Mouse (Mus musculus) stomach, postnatal 0 days (tissue): Measurements from ENCODE around the gene Lrit2. TPM values are rescaled to one million over a fixed set of nuclear protein-coding genes. Genes with fewer than 3 reads are reported as not detected.

Source experiments
- ATAC-seq: fragments of 200-750 bp; cut with Nextera tagmentation; 2 replicates; pipeline ENCODE4 v1.8.0; 2017; ENCODE audit not compliant: low FRiP score, low TSS enrichment
- DNase-seq: peaks from one replicate; pipeline ENCODE4 v3.0.0-alpha.2; 2016; ENCODE audit warnings: low spot score
- H3K27ac ChIP-seq: fragments of 300-500 bp; sonication (generic); replicated peaks from 2 replicates; pipeline ENCODE4 v1.5.1; 2014; ENCODE audit warnings: mild to moderate bottlenecking, control low read depth
- H3K27me3 ChIP-seq: fragments of 300-500 bp; sonication (generic); 2 replicates; pipeline ENCODE4 v1.6.1; 2014; ENCODE audit warnings: low read length; ENCODE audit not compliant: control insufficient read depth, insufficient read depth
- H3K36me3 ChIP-seq: fragments of 300-500 bp; sonication (generic); 2 replicates; pipeline ENCODE4 v1.6.1; 2014; ENCODE audit warnings: low read length, mixed read lengths; ENCODE audit not compliant: control insufficient read depth, insufficient read depth
- H3K4me1 ChIP-seq: fragments of 300-500 bp; sonication (generic); replicated peaks from 2 replicates; pipeline ENCODE4 v1.6.1; 2014; ENCODE audit warnings: antibody characterized with exemption; ENCODE audit not compliant: control insufficient read depth, insufficient read depth
- H3K4me2 ChIP-seq: fragments of 300-500 bp; sonication (generic); replicated peaks from 2 replicates; pipeline ENCODE4 v1.6.1; 2014; ENCODE audit warnings: low read depth, mild to moderate bottlenecking, control low read depth, moderate library complexity
- H3K4me3 ChIP-seq: fragments of 300-500 bp; sonication (generic); 2 replicates; pipeline ENCODE4 v1.5.1; 2014; ENCODE audit warnings: low read depth, low read length, control low read depth
- H3K9ac ChIP-seq: fragments of 300-500 bp; sonication (generic); 2 replicates; pipeline ENCODE4 v1.6.1; 2014; ENCODE audit warnings: mild to moderate bottlenecking, low read length, control low read depth, mixed read lengths
- H3K9me3 ChIP-seq: fragments of 300-500 bp; sonication (generic); 2 replicates; pipeline ENCODE4 v1.6.1; 2016; ENCODE audit warnings: low read length; ENCODE audit not compliant: control insufficient read depth
- CTCF ChIP-seq: IDR thresholded peaks from 2 replicates; pipeline ENCODE4 v1.5.1; 2016; ENCODE audit warnings: antibody characterized with exemption, low read depth, mild to moderate bottlenecking, moderate library complexity
- EP300 ChIP-seq: optimal IDR thresholded peaks from 2 replicates; pipeline ENCODE3; 2016; ENCODE audit warnings: antibody characterized with exemption
- WGBS: fragments of 180-500 bp; shearing (Covaris S2); extraction: QIAGEN DNeasy Blood & Tissue Kit; methylation state at CpG from one replicate; pipeline ENCODE4 v1.1.7; 2014; 5-methylcytosine and 5-hydroxymethylcytosine counted together
- polyA plus RNA-seq: library from polyadenylated mRNA; unstranded; fragments of >200 nt; fragmentation: Nextera tagmentation; extraction: Ambion mirVana; gene quantifications from 2 replicates; pipeline ENCODE4 v1.2.1, GENCODE M21; 2015

Lrit2 gene
- polyA plus RNA-seq, 1 experiment from 2014 or later: not detected

DNA sequence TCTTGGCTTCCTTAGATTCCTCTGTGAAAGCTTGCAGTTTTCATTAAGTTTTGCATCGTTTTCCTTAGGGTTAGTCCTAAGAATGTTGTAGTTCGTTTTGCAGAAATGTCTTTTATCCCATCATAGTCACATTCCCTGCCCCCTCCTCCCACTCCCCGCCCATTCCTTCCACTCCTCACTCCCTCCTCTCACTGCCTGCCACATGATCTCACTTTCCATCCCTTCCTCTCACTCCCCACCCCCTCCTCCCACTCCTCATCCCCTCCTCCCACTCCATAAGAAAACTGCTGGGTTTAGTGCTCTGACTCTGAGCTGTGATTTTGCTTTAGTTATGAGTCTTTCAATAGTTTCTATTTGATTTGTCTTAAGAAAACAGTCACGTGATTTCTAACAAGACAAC, 16.0 kb downstream of the Lrit2 start:
- ATAC-seq: no peak

DNA sequence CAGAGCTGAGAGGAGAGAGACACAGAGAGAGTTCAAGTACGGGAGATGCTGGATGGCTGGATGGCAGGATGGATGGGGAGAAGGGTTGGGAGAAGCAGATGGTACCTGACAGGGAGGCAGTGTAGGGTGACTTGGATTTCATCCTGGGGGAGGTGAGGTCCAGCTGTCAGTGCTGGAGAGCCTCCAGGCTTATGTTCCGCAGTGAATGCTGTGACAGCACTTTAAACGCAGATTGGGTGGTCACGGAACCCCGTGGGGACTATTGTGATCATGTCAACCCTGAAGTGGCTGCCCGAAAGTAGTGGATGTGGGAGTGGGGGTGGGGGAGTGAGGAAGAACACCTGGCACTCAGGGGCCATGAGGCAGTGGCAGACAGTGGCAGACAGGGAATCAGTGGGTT, 26.7 kb downstream of the Lrit2 start:
- H3K4me3 ChIP-seq: no peak overlapping the region
- DNase-seq: no peak
- no peaks in the 10 kb centered on the region for H3K36me3 ChIP-seq
- no peaks in the 10 kb centered on the region for H3K4me1 ChIP-seq
- no peak overlapping the region for H3K27ac ChIP-seq
- no peak for ATAC-seq
- no peak overlapping the region for H3K9ac ChIP-seq
- no peaks in the 10 kb centered on the region for H3K9me3 ChIP-seq
- whole genome bisulfite sequencing: 58% methylated on average over 6 of the region's 6 CpGs
- no peak overlapping the region for H3K4me2 ChIP-seq
- TF ChIP-seq EP300 (no peak), CTCF (no peak)
- no peaks in the 10 kb centered on the region for H3K27me3 ChIP-seq

More for the DNA sequence above, 16.0 kb downstream of the Lrit2 start:
- DNase-seq: no peak
- Histone ChIP-seq H3K36me3 (no peaks in the 10 kb centered on the region), H3K4me3 (no peak overlapping the region), H3K4me1 (no peaks in the 10 kb centered on the region), H3K9me3 (no peaks in the 10 kb centered on the region), H3K4me2 (no peak overlapping the region), H3K27me3 (no peaks in the 10 kb centered on the region), H3K9ac (no peak overlapping the region), H3K27ac (no peak overlapping the region)
- 17% methylated on average over 4 of the region's 4 CpGs for WGBS
- TF ChIP-seq EP300: no peak
- TF ChIP-seq CTCF: no peak

DNA sequence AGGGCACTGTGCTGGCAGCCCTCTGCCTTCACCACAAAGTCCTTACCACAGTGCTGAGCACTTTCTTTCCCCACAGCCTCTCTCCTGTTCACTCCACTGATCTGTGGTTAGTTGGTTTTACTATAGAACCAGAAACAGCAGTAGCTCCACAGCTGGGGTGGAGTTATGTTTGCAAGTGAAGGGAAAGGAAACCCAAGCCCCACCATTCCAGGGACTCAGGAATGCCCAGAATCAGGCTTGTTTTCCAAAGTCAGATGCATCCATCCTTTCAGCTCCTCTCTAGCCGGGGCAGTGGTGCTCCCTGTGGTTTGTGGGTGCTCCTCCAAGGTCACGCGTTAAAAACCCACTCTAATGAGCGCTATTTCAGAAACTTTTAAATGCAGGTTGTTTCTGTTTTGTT, 27.8 kb downstream of the Lrit2 start:
- Histone ChIP-seq H3K4me3 (no peak overlapping the region), H3K27me3 (no peaks in the 10 kb centered on the region), H3K4me2 (no peak overlapping the region), H3K36me3 (no peaks in the 10 kb centered on the region), H3K9ac (no peak overlapping the region), H3K27ac (no peak overlapping the region), H3K4me1 (no peaks in the 10 kb centered on the region), H3K9me3 (no peaks in the 10 kb centered on the region)
- ATAC-seq (no peak), DNase-seq (no peak)
- 60% methylated on average over 4 of the region's 4 CpGs for WGBS
- TF ChIP-seq EP300: no peak
- no peak for TF ChIP-seq CTCF

DNA sequence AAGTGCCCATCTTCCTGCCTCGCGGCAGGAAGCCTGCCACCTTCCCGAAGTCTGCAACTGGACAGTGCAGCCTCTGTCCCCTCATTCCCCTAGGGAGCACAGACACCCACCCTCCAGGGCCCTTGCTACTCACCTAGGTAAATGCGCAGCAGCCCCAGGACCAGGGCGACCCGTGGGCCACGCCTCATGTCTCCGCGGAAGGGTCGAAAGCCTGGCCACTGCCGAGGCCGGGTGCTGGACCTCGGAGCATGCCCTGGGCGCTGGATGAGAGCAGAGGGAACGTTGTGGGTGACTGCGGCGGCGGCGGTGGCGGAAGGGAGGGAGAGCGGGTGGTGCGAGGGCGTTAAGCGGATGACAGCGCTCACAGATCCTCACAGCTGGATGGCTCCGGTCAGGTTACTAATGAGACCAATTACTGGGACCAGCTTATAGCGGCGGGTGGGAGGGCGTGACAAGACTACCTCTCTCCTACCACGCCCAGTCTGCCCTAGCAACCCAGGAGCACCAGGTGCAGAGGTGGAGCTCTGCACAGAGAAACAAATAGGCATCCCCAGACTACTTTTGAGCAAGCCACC, 30.3 kb downstream of the Lrit2 start, which contains the start of gene Cdhr1:
Gene Cdhr1, minus strand, starts transcription at position 392 of the 575 bp plus-strand sequence.
- ATAC-seq (no peak), DNase-seq (peak; percentile 16)
- H3K9ac ChIP-seq: no peak within 1 kb of the TSS
- under 1% methylated on average over 30 of the region's 30 CpGs for WGBS
- no peaks in the 10 kb centered on the region for H3K27me3 ChIP-seq
- H3K4me1 ChIP-seq: no peaks in the 10 kb centered on the region
- H3K4me3 ChIP-seq: 0 out of 2 replicates have a peak within 1 kb of the TSS, but pooled peaks have one; percentile 2
- TF ChIP-seq CTCF (no peak), EP300 (no peak)
- no peaks in the 10 kb centered on the region for H3K9me3 ChIP-seq
- peak within 1 kb of the TSS; percentile 38 for H3K4me2 ChIP-seq
- no peak within 1 kb of the TSS for H3K27ac ChIP-seq
- no peaks in the 10 kb centered on the region for H3K36me3 ChIP-seq

DNA sequence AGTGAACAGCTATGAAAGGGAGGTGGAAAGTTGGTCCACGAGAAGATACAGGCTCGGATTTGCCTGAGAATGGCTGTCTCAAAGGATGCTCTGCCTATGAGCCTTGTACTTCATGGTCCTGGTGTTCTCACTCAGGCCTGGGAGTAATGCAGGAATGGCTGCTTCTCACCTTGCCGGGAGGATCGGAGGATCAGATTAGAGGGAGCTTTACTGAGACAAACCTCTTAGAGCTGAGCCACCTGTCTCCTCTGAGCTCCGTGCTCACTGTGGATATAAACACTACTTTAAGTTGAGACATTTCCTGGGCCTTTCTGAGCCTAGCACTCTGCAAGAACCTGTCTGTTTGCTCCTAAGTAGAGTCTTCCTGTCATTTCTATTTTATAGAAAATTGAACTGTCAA, 33.8 kb downstream of the Lrit2 start:
- H3K4me3 ChIP-seq: no peak overlapping the region
- 56% methylated on average over 5 of the region's 5 CpGs for WGBS
- no peaks in the 10 kb centered on the region for H3K27me3 ChIP-seq
- DNase-seq (no peak), ATAC-seq (no peak)
- H3K9me3 ChIP-seq: no peaks in the 10 kb centered on the region
- no peak for TF ChIP-seq EP300
- TF ChIP-seq CTCF: no peak
- no peak overlapping the region for H3K9ac ChIP-seq
- no peaks in the 10 kb centered on the region for H3K36me3 ChIP-seq
- H3K4me1 ChIP-seq: no peaks in the 10 kb centered on the region
- H3K27ac ChIP-seq: no peak overlapping the region
- no peak overlapping the region for H3K4me2 ChIP-seq

DNA sequence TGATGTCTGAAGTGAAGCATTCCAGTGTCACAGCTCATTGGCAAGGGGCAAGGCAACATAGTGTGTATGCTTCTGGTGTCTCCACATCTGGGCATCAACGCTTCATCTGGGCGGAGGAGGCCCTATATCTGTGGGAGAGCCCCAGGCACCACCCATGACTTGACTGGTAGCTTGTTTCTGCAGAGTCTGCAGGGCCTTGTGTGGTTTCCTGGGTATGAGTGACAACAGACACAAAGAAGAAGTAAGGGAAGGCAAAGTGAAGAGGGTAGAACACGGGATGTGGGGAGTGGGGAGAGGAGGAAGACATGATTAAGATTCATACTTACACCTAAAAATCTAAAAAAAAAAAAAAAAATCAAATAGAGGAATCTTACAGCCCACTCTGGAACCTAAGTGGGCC, 34.8 kb downstream of the Lrit2 start:
- H3K27ac ChIP-seq: no peak overlapping the region
- no peak overlapping the region for H3K9ac ChIP-seq
- no peaks in the 10 kb centered on the region for H3K9me3 ChIP-seq
- no peaks in the 10 kb centered on the region for H3K27me3 ChIP-seq
- H3K4me3 ChIP-seq: no peak overlapping the region
- ATAC-seq (no peak), DNase-seq (no peak)
- 68% methylated on average over 3 of the region's 3 CpGs for WGBS
- H3K4me1 ChIP-seq: no peaks in the 10 kb centered on the region
- H3K36me3 ChIP-seq: no peaks in the 10 kb centered on the region
- TF ChIP-seq EP300 (no peak), CTCF (no peak)
- H3K4me2 ChIP-seq: no peak overlapping the region
